Mouse (Mus musculus): ENCODE data around the gene Col4a1. TPM values are rescaled to one million over a fixed set of nuclear protein-coding genes. Genes with fewer than 3 reads are reported as not detected.
A peak's percentile ranks its signal among the peaks of the same experiment; 100 is the strongest.

The Col4a1 gene
- total RNA-seq, 2 experiments from 2014 or later, result 1,046 to 1,073 TPM

- DNase-seq, result no peak
- intact Hi-C loops (cut with DNase I), result loop anchor here (1.0 to 2.0 kb wide), 3 partner anchors 60 to 168 kb away; partner anchors contain the start of genes Col4a1 and Col4a2
Measured at GRCm38 (mm10) chr8:11253041-11253440, 59.6 kb downstream of the Col4a1 start.

GRCm38 (mm10) chr8:11252235-11252774, 60.3 kb downstream of the Col4a1 start:
- intact Hi-C loops (cut with DNase I), result loop anchor here (2.0 kb wide), 1 partner anchor 60 kb away; the partner anchor contains the start of genes Col4a1 and Col4a2
- DNase-seq, result no peak

- intact Hi-C loops (cut with DNase I), result no loop called here
- DNase-seq, result peak in 1 of 2 experiments; percentile 48
Measured at GRCm38 (mm10) chr8:11250149-11250548, 62.5 kb downstream of the Col4a1 start.

- intact Hi-C loops (cut with DNase I), result no loop called here
Measured at GRCm38 (mm10) chr8:11249541-11250058, 63.0 kb downstream of the Col4a1 start.

GRCm38 (mm10) chr8:11248712-11249111, 63.9 kb downstream of the Col4a1 start:
- intact Hi-C loops (cut with DNase I), result no loop called here
- DNase-seq, result no peak

More at GRCm38 (mm10) chr8:11249541-11250058, 63.0 kb downstream of the Col4a1 start:
- DNase-seq, result peak; percentile 55 to 56

- intact Hi-C loops (cut with DNase I), result no loop called here
- no peak for DNase-seq
Measured at GRCm38 (mm10) chr8:11241488-11241887, 71.1 kb downstream of the Col4a1 start.

- no peak for DNase-seq
- intact Hi-C loops (cut with DNase I), result no loop called here
Measured at GRCm38 (mm10) chr8:11234879-11235210, 77.8 kb downstream of the Col4a1 start.

- intact Hi-C loops (cut with DNase I), result no loop called here
- DNase-seq, result no peak
Measured at GRCm38 (mm10) chr8:11234151-11234878, 78.3 kb downstream of the Col4a1 start.

GRCm38 (mm10) chr8:11233009-11233408, 79.6 kb downstream of the Col4a1 start:
- intact Hi-C loops (cut with DNase I), result no loop called here
- DNase-seq, result no peak

- no peak for DNase-seq
- intact Hi-C loops (cut with DNase I), result no loop called here
Measured at GRCm38 (mm10) chr8:11230277-11230676, 82.3 kb downstream of the Col4a1 start.

GRCm38 (mm10) chr8:11227421-11227820, 85.2 kb downstream of the Col4a1 start:
- intact Hi-C loops (cut with DNase I), result no loop called here
- DNase-seq, result no peak

- DNase-seq, result no peak
- intact Hi-C loops (cut with DNase I), result no loop called here
Measured at GRCm38 (mm10) chr8:11225577-11226434, 86.8 kb downstream of the Col4a1 start.

GRCm38 (mm10) chr8:11224178-11224577, 88.4 kb downstream of the Col4a1 start:
- no peak for DNase-seq
- intact Hi-C loops (cut with DNase I), result no loop called here

- intact Hi-C loops (cut with DNase I), result no loop called here
- DNase-seq, result no peak
Measured at GRCm38 (mm10) chr8:11221353-11221752, 91.3 kb downstream of the Col4a1 start.

- DNase-seq, result no peak
- intact Hi-C loops (cut with DNase I), result loop anchor here (10.0 kb wide), 1 partner anchor 406 kb away; no protein-coding TSS in a partner anchor
Measured at GRCm38 (mm10) chr8:11219282-11219681, 93.3 kb downstream of the Col4a1 start.

GRCm38 (mm10) chr8:11215231-11215630, 97.4 kb downstream of the Col4a1 start:
- peak; percentile 37 to 72 for DNase-seq
- intact Hi-C loops (cut with DNase I), result loop anchor here (10.0 kb wide), 1 partner anchor 410 kb away; no protein-coding TSS in a partner anchor

- intact Hi-C loops (cut with DNase I), result no loop called here
- no peak for DNase-seq
Measured at GRCm38 (mm10) chr8:11206509-11206908, 106.1 kb downstream of the Col4a1 start.

GRCm38 (mm10) chr8:11205532-11205931, 107.1 kb downstream of the Col4a1 start:
- DNase-seq, result no peak
- intact Hi-C loops (cut with DNase I), result no loop called here

- no peak for DNase-seq
- intact Hi-C loops (cut with DNase I), result no loop called here
Measured at GRCm38 (mm10) chr8:11203260-11204110, 109.1 kb downstream of the Col4a1 start.

GRCm38 (mm10) chr8:11198650-11199049, 114.0 kb downstream of the Col4a1 start:
- DNase-seq, result no peak
- intact Hi-C loops (cut with DNase I), result no loop called here

Measured in heart, postnatal 14 days (tissue).